Mouse (Mus musculus): ENCODE data around the gene Tmem117. TPM values are rescaled to one million over a fixed set of nuclear protein-coding genes. Genes with fewer than 3 reads are reported as not detected.

The Tmem117 gene
- total and polyA plus RNA-seq, 2 experiments from 2014 or later, result 17.4 to 21.6 TPM

DNA sequence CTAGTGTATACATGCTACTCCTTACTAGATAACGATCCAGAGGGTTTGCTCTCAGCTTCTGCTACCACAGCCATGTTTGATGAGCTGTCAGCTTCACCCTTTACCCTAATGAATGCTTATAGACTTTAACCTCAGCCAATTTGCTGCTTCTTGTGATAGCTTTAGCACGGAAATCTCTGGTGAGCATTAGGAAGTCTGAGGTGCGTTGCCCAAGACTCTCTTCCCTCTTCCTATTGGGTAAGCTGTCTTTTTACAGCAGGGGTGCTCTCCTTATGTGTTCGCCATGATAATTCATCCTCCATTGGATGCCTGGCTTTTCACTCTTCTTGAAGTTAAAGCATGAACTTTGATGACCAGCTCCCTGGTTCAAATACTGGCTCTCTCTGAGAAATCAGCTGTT lies 328.2 kb downstream of the Tmem117 start:
- no peak for TF ChIP-seq CTCF (IDR thresholded peaks at IDR 0.05; ENCODE audit: low read depth)
- WGBS, result 79% methylated on average over 4 of the region's 4 CpGs

DNA sequence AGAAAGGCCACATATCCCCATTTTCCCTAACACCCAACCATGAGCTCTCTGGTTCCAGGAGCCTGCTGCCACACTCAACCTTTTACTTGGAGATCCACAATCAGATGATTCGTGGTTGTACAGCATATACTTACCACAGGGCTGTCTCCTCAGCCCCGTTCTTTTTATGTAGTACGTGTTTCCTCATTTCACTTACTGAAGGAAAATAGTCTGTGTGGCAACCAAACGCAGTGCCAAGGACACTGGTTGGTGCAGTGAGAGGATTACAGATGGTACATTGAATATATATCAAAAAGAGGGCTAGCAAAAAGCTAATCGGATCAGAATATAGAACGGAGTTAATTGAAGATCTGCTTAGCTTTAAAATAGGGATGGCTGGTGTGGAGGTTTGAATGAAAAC lies 338.0 kb downstream of the Tmem117 start:
- Histone ChIP-seq H3K27ac (no peak overlapping the region), H3K27me3 (ENCODE audit: insufficient read depth, low read length) (no peaks in the 10 kb centered on the region), H3K9me3 (ENCODE audit: low read length) (no peaks in the 10 kb centered on the region), H3K4me3 (ENCODE audit: low read length) (no peak overlapping the region), H3K4me1 (ENCODE audit: insufficient read depth, low read length) (no peaks in the 10 kb centered on the region), H3K36me3 (ENCODE audit: insufficient read depth, low read length) (no peaks in the 10 kb centered on the region), H3K9ac (replicated peaks; ENCODE audit: low read length) (no peak overlapping the region), H3K4me2 (ENCODE audit: low read depth, low read length) (no peak overlapping the region)
- TF ChIP-seq CTCF (IDR thresholded peaks at IDR 0.05; ENCODE audit: low read depth), result no peak
- DNase-seq (ENCODE audit: low spot score) (no peak), ATAC-seq (no peak)
- WGBS, result 91% methylated on average over 6 of the region's 6 CpGs

More for the DNA sequence above, 328.2 kb downstream of the Tmem117 start:
- H3K9ac ChIP-seq (replicated peaks; ENCODE audit: low read length), result no peak overlapping the region
- H3K36me3 ChIP-seq (ENCODE audit: insufficient read depth, low read length), result no peaks in the 10 kb centered on the region
- DNase-seq (ENCODE audit: low spot score) (no peak), ATAC-seq (no peak)
- H3K9me3 ChIP-seq (ENCODE audit: low read length), result no peaks in the 10 kb centered on the region
- no peaks in the 10 kb centered on the region for H3K4me1 ChIP-seq (ENCODE audit: insufficient read depth, low read length)
- H3K27ac ChIP-seq, result no peak overlapping the region
- no peaks in the 10 kb centered on the region for H3K27me3 ChIP-seq (ENCODE audit: insufficient read depth, low read length)
- no peak overlapping the region for H3K4me2 ChIP-seq (ENCODE audit: low read depth, low read length)
- H3K4me3 ChIP-seq (ENCODE audit: low read length), result no peak overlapping the region

DNA sequence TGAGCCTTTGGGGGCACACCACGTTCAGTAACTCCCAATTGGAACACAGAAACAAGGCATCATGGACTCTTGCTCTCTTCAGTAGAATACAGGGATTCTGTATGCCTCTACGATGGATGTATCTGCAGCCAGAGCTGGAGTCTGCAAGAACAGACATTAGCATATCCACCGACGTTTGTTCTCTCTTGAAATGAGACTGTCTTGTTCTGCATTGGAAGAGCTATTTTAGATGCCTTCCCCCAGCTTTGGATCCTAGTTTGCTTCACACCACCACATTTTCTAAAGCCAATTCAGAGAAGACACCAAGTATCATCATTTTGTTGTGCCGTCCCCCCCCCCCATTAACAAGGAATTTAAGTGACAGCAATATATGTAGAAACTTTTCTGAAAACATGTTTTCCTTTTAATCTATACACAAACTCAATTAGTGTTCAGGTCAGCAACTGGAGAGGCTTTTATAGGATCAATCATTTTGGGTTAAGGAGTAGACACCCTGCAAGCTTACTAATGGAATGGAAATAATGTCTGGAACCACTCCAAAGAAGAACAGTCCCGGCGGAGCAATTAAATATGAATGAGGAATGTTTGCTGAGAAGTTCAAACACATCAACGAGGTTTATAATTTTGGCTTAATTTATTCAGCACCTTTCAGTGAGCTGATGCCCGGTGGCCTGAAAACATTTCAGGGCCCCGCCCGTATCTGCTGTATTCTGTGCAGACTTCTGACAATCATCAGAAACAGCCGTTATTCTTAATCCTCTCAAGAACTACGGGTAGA lies 339.6 kb downstream of the Tmem117 start:
- ATAC-seq (no peak), DNase-seq (ENCODE audit: low spot score) (no peak)
- Histone ChIP-seq H3K4me3 (ENCODE audit: low read length) (no peak overlapping the region), H3K4me1 (ENCODE audit: insufficient read depth, low read length) (no peaks in the 10 kb centered on the region), H3K9me3 (ENCODE audit: low read length) (no peaks in the 10 kb centered on the region), H3K27me3 (ENCODE audit: insufficient read depth, low read length) (no peaks in the 10 kb centered on the region), H3K27ac (no peak overlapping the region), H3K4me2 (ENCODE audit: low read depth, low read length) (no peak overlapping the region), H3K9ac (replicated peaks; ENCODE audit: low read length) (no peak overlapping the region), H3K36me3 (ENCODE audit: insufficient read depth, low read length) (no peaks in the 10 kb centered on the region)
- 64% methylated on average over 13 of the region's 13 CpGs for WGBS
- TF ChIP-seq CTCF (IDR thresholded peaks at IDR 0.05; ENCODE audit: low read depth), result no peak

DNA sequence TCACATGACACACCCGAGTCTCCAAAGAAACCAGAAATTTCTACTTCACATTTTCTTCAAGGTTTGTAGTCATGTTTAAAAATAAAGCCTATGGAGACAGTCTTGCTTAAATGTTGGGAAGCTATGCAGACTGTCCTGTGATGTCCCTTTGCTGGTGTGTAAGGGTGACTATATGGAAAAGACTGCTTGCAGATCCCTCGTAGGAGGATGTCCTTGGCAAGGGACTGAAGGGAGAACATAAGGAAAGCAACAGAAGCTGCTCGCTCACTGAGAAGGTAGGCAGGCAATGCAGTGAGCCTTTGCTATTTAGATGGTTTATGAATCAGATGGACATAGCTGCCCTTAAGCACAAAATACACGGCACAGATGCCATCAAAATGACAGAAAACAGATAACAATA lies 352.8 kb downstream of the Tmem117 start:
- Histone ChIP-seq H3K9me3 (ENCODE audit: low read length) (no peaks in the 10 kb centered on the region), H3K27me3 (ENCODE audit: insufficient read depth, low read length) (no peaks in the 10 kb centered on the region), H3K27ac (no peak overlapping the region), H3K36me3 (ENCODE audit: insufficient read depth, low read length) (no peaks in the 10 kb centered on the region), H3K4me3 (ENCODE audit: low read length) (no peak overlapping the region), H3K4me2 (ENCODE audit: low read depth, low read length) (no peak overlapping the region), H3K4me1 (ENCODE audit: insufficient read depth, low read length) (no peaks in the 10 kb centered on the region), H3K9ac (replicated peaks; ENCODE audit: low read length) (no peak overlapping the region)
- ATAC-seq (no peak), DNase-seq (ENCODE audit: low spot score) (no peak)
- 85% methylated on average over 4 of the region's 4 CpGs for whole genome bisulfite sequencing
- no peak for TF ChIP-seq CTCF (IDR thresholded peaks at IDR 0.05; ENCODE audit: low read depth)

DNA sequence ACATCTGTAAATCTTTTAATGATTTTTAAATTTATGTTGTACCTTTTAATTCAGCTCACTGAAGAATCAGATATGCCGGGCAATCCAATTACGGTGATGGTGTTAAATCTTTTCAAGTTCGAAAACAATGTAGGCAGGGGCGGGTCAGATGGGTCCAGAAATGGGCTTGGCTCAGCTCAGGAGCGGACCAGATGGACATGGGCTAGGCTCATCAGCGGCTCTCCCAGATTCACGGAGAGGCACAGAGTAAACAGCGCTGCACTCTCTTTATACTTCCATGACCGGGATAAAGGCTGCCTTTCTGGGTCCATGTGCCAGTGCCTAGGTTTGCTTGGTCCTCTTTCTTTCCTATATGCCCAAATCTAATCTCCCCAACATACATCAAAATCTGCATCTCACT lies 366.3 kb downstream of the Tmem117 start:
- no peak for TF ChIP-seq CTCF (IDR thresholded peaks at IDR 0.05; ENCODE audit: low read depth)
- 80% methylated on average over 9 of the region's 9 CpGs for WGBS
- Histone ChIP-seq H3K4me2 (ENCODE audit: low read depth, low read length) (no peak overlapping the region), H3K27me3 (ENCODE audit: insufficient read depth, low read length) (no peaks in the 10 kb centered on the region), H3K4me1 (ENCODE audit: insufficient read depth, low read length) (no peaks in the 10 kb centered on the region), H3K4me3 (ENCODE audit: low read length) (no peak overlapping the region), H3K36me3 (ENCODE audit: insufficient read depth, low read length) (no peaks in the 10 kb centered on the region), H3K27ac (no peak overlapping the region), H3K9me3 (ENCODE audit: low read length) (no peaks in the 10 kb centered on the region; the same call in 1 of the 2 replicates), H3K9ac (replicated peaks; ENCODE audit: low read length) (no peak overlapping the region)
- DNase-seq (ENCODE audit: low spot score) (no peak), ATAC-seq (no peak)

DNA sequence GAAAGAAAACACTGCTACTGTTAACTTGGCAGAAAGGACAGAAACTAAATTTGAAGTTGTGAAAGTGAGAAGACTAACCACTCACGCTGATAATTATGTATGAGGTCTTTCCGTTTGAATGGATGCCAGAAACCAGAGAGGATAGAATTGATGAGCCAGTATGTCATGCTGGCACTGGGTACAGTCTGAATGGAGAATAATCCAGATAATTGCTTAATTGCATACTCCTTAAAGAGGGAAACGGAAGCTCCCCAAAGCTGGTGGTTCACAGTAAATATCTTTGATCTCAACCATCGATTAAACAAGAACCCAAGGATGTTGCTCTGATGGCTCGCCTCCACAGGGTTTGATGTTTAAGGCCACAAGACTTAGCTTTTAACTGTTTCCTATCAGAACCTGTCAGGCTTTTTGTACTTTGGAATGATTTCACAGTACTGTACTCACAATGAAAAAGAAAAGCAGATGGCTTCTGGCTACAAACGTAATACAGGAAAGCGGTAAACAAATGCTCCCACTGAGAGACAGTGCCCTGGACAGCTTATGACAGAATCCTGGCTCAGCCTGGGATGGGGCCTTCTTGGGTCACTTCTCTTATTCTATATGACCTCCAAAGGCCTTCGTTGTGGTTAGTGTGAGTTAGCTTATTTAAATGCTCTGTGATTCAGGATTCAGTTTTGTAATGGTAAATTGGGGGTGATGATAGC lies 376.2 kb downstream of the Tmem117 start:
- ATAC-seq (no peak), DNase-seq (ENCODE audit: low spot score) (peak; percentile 68)
- no peak for TF ChIP-seq CTCF (IDR thresholded peaks at IDR 0.05; ENCODE audit: low read depth)
- 38% methylated on average over 8 of the region's 8 CpGs for WGBS
- Histone ChIP-seq H3K4me2 (ENCODE audit: low read depth, low read length) (no peak overlapping the region), H3K9ac (replicated peaks; ENCODE audit: low read length) (no peak overlapping the region), H3K27ac (peak overlapping the region; percentile 36; the same call in 1 of the 2 replicates), H3K9me3 (ENCODE audit: low read length) (no peaks in the 10 kb centered on the region), H3K36me3 (ENCODE audit: insufficient read depth, low read length) (no peaks in the 10 kb centered on the region), H3K4me3 (ENCODE audit: low read length) (no peak overlapping the region), H3K27me3 (ENCODE audit: insufficient read depth, low read length) (no peaks in the 10 kb centered on the region), H3K4me1 (ENCODE audit: insufficient read depth, low read length) (peaks cover 6% of the 10 kb centered on the region; the same call in 1 of the 2 replicates)

DNA sequence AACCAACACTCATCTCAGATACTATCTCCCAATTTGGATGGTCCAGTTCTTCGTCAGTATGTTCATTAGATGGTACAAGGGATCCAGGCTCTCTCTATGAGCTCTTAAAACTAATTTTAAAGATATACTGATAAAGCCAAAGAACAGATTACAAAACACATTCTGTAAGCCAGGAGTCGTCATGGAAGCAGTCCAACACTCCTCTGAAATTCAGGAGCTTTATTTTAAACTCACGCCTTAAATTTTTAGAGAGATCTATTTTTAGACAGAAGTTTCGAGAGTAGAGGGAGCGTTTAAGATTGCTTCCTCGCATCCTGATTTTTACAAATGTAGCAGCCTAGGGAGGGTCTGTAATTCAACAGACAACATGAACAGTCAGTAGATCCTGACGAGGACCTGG lies 393.2 kb downstream of the Tmem117 start:
- no peak overlapping the region for H3K9ac ChIP-seq (replicated peaks; ENCODE audit: low read length)
- WGBS, result 76% methylated on average over 7 of the region's 7 CpGs
- H3K4me2 ChIP-seq (ENCODE audit: low read depth, low read length), result no peak overlapping the region
- ATAC-seq (no peak), DNase-seq (ENCODE audit: low spot score) (no peak)
- no peak for TF ChIP-seq CTCF (IDR thresholded peaks at IDR 0.05; ENCODE audit: low read depth)
- H3K9me3 ChIP-seq (ENCODE audit: low read length), result no peaks in the 10 kb centered on the region
- H3K4me3 ChIP-seq (ENCODE audit: low read length), result no peak overlapping the region
- no peak overlapping the region for H3K27ac ChIP-seq
- H3K27me3 ChIP-seq (ENCODE audit: insufficient read depth, low read length), result no peaks in the 10 kb centered on the region
- no peaks in the 10 kb centered on the region for H3K36me3 ChIP-seq (ENCODE audit: insufficient read depth, low read length)
- H3K4me1 ChIP-seq (ENCODE audit: insufficient read depth, low read length), result no peaks in the 10 kb centered on the region
